Mouse (Mus musculus) MEL (cell line): ENCODE measurements around the gene Myl10.

ENCODE experiments used
- CTCF ChIP-seq, 3 experiments: IDR thresholded peaks in 2 of 3; conservative IDR thresholded peaks in 1 of 3; 2 replicates each; pipeline ENCODE4 v1.5.1; 2011 to 2012; ENCODE audit warnings: low read length in 3 of 3, low read depth in 2 of 3, mild to moderate bottlenecking in 2 of 3, improper control_type of control experiment in 1 of 3, inconsistent platforms in 1 of 3, mixed read lengths in 1 of 3, moderate library complexity in 1 of 3; ENCODE audit not compliant: control insufficient read depth in 1 of 3, insufficient read depth in 1 of 3, poor library complexity in 1 of 3, severe bottlenecking in 1 of 3
- E2F4 ChIP-seq: IDR thresholded peaks from 2 replicates; pipeline ENCODE4 v1.6.1; 2011; ENCODE audit warnings: low read depth, low read length, improper control_type of control experiment, borderline replicate concordance
- ELF1 ChIP-seq: IDR thresholded peaks from 2 replicates; pipeline ENCODE4 v1.6.1; 2014; ENCODE audit warnings: low read depth, mild to moderate bottlenecking, inconsistent platforms, low read length, improper control_type of control experiment, moderate library complexity
- EP300 ChIP-seq, 2 experiments: IDR thresholded peaks; 2 replicates each; pipeline ENCODE4 v1.6.1; 2011; ENCODE audit warnings: improper control_type of control experiment in 2 of 2, low read length in 2 of 2, low read depth in 1 of 2, mild to moderate bottlenecking in 1 of 2
- POLR2A ChIP-seq, 2 experiments: IDR thresholded peaks; 2 replicates each; pipeline ENCODE4 v1.6.1; 2011 to 2012; ENCODE audit warnings: low read length in 2 of 2, mild to moderate bottlenecking in 2 of 2, control low read depth in 1 of 2, improper control_type of control experiment in 1 of 2, low read depth in 1 of 2, moderate library complexity in 1 of 2; ENCODE audit not compliant: control insufficient read depth in 1 of 2, insufficient read depth in 1 of 2, poor library complexity in 1 of 2
- TBP ChIP-seq: IDR thresholded peaks from 2 replicates; pipeline ENCODE4 v1.8.0; 2011; ENCODE audit warnings: low read depth, low read length, improper control_type of control experiment
- ZNF384 ChIP-seq: IDR thresholded peaks from 2 replicates; pipeline ENCODE4 v1.6.1; 2012; ENCODE audit warnings: low read depth, mild to moderate bottlenecking, inconsistent platforms, low read length, improper control_type of control experiment

- TF ChIP-seq CTCF (IDR thresholded peaks at IDR 0.05 in 2 of 3, conservative IDR thresholded peaks at IDR 0.05 in 1 of 3; ENCODE audit: control insufficient read depth in 1 of 3, insufficient read depth in 1 of 3, low read depth in 2 of 3, low read length in 3 of 3, poor library complexity in 1 of 3, severe bottlenecking in 1 of 3) (no peak), ELF1 (no peak), POLR2A (IDR thresholded peaks at IDR 0.05; ENCODE audit: control insufficient read depth in 1 of 2, insufficient read depth in 1 of 2, low read depth in 1 of 2, low read length in 2 of 2, poor library complexity in 1 of 2) (no peak), ZNF384 (no peak), EP300 (IDR thresholded peaks at IDR 0.05; ENCODE audit: low read depth in 1 of 2, low read length in 2 of 2) (no peak), TBP (no peak), E2F4 (no peak)
Measured at GRCm38 (mm10) chr5:136696516-136696915, 3.6 kb downstream of the Myl10 start.
